Mouse (Mus musculus) neutrophil, adult 83 days (primary cell): ENCODE measurements around the gene Olfr309. TPM values are rescaled to one million over a fixed set of nuclear protein-coding genes. Genes with fewer than 3 reads are reported as not detected.

ENCODE experiments used
- total RNA-seq, 2 experiments: library from RNA; stranded (reverse); gene quantifications; one replicate each; pipeline ENCODE4 v1.2.4; 2023

Olfr309 gene
- not detected for total RNA-seq

DNA sequence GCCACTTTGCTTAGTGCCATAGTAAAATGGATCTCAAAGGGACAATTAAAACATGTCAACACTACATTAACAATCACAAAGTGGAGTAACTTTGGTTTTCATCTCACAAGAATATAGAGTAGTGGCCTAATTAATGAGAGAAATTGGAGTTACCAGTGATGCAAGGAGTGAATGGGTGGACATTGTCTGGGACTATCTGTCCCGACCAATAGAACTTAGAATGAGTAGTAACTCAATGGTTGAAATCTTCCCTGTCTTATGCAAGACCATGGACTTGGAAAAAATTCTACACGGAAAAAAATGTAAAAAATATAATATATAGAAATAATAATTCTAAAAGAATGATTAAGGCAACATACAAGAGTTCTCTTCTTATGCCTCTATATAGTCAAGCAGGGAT, at the start of gene Olfr309:
Gene Olfr309, minus strand, starts transcription at position 101 of the 400 bp plus-strand sequence.

GRCm38 (mm10) chr7:86337486-86337885, 24.0 kb upstream of the Olfr309 start, which contains the start of gene Olfr307:
Olfr307 (minus strand) TSS chr7:86337586.

DNA sequence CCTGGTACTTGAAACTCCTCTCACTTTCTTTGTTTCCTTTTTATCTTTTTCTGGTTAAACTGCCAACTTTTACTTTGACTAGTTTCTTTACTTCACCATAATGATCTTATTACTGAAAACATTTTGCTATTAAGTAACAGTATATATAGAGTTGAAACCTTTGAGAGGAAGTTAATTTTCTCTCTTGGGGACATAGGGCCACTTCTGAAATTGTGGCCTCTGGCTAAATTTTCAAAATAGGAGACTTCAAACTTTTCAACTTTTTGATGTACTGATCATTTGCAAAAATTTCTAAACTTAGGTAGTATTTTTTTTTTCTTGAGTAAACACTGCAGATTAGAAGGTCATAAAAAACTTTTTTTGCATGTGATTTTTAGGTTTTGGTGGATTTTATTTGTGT, 12.0 kb upstream of the Olfr309 start, which contains the start of gene Olfr308:
Gene Olfr308, minus strand, starts transcription at position 101 of the 400 bp plus-strand sequence.

GRCm38 (mm10) chr7:86277072-86277471, 36.4 kb downstream of the Olfr309 start, which contains the start of gene Olfr310:
Olfr310 (minus strand) TSS chr7:86277172.

Other genes starting within 250 kb of the Olfr309 start
- not detected for gene Vmn2r75, start 141.9 kb downstream of the Olfr309 start, total RNA-seq
- not detected for gene Vmn2r76, start 67.4 kb downstream of the Olfr309 start, total RNA-seq
- gene Olfr310, start 36.5 kb downstream of the Olfr309 start, total RNA-seq, result not detected
- gene Olfr308, start 11.9 kb upstream of the Olfr309 start, total RNA-seq, result not detected
- not detected for gene Olfr307, start 23.9 kb upstream of the Olfr309 start, total RNA-seq
- not detected for gene Olfr305, start 53.2 kb upstream of the Olfr309 start, total RNA-seq
- not detected for gene Olfr304, start 73.0 kb upstream of the Olfr309 start, total RNA-seq
- gene Olfr303, start 84.1 kb upstream of the Olfr309 start, total RNA-seq, result not detected
- gene Olfr301, start 90.1 kb upstream of the Olfr309 start, total RNA-seq, result not detected
- not detected for gene Olfr299, start 146.2 kb upstream of the Olfr309 start, total RNA-seq
- gene Olfr298, start 178.8 kb upstream of the Olfr309 start, total RNA-seq, result not detected
- gene Olfr297, start 206.3 kb upstream of the Olfr309 start, total RNA-seq, result not detected